Mouse (Mus musculus): ENCODE results near the gene Arrdc1.

Arrdc1 gene

DNA sequence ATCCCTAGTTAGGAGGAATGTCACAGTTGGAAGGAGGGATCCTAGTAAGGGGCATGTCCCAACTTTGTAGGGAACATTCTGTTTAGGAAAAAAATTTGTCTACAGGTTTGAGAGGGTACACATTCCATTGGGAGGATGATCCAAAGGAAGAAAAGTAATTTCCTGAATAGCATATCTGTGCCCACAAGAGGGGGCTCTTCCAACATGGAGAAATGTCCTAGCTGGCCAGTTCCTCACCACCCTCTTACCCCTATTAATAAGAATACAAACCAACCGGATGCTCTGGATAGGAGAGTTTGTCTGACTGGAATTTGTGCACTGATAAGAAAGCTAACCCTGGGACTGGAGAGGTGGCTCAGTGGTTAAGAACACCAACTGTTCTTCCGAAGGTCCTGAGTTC, 11.5 kb downstream of the Arrdc1 start:
- WGBS: 47% methylated on average over 2 of the region's 2 CpGs

DNA sequence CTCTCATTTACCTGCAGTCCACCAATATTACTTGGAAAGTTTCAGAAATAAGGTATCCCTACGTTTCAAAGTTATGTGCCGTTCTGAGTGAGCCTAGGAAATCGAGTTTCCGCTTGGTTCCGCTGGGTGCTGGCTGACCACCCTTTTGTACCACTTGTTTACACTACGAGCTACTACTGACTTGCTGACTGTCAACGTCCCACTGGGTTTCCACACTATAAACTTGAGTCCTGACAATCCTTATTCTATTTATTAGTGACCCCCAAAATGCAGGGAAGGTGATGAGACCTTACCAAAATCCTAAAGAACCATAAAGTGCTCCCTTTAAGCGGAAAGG, 15.2 kb downstream of the Arrdc1 start:
- 9% methylated on average over 8 of the region's 8 CpGs for whole genome bisulfite sequencing

GRCm38 (mm10) chr2:24918930-24919838, 15.9 kb downstream of the Arrdc1 start, which contains the start of gene Ehmt1:
Ehmt1 (minus strand) TSS chr2:24919614.
- under 1% methylated on average over 112 of the region's 112 CpGs for WGBS

- WGBS: 54% methylated on average over 3 of the region's 3 CpGs
These were observed 20.3 kb downstream of the Arrdc1 start for GRCm38 (mm10) chr2:24914762-24915161.

DNA sequence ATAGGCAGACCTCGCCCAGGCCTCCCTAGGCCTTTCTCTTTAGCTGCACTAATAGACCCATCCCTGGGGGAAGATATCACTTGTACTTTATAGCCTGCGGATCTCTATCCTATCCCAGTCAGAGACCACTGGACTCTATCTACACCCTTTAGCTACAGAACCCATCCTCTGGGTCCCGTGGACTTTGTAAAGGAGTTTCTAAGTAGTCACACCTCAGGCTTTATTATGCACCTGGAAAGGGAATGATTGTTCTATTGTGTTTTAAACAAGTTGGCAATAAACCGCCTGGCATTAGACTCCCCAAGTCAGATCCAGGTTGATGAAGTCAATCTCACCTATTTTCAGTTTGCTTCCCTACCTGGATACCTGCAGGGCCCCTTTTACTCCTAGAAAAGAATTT, 22.9 kb downstream of the Arrdc1 start:
- whole genome bisulfite sequencing: 90% methylated on average over 4 of the region's 4 CpGs

GRCm38 (mm10) chr2:24910481-24910880, 24.6 kb downstream of the Arrdc1 start:
- WGBS: 97% methylated on average over 4 of the region's 4 CpGs

DNA sequence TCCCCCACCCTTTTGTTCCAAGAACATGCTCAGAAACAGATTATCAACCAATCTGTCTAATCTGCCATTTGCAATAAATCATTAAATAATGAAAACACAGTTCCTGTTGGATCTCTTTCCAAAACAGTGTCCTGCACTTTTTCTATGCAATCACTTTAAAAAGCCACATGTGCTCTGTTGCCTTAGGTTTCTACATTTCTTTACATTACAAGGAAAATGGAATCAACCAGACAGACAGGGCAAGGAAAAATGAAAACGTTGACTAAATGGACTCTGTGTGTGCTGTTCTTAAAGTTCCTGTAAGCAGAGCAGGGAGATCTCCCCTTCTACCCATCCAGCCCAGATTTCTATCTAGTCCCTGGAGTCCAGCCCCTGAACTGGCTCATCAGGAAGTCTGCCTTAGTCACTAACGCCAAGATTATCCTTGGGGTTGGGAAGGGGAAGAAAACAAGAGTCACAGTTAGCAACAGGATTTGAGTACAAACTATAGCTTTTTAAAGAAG, 29.3 kb downstream of the Arrdc1 start:
- 19% methylated on average over 2 of the region's 2 CpGs for WGBS

DNA sequence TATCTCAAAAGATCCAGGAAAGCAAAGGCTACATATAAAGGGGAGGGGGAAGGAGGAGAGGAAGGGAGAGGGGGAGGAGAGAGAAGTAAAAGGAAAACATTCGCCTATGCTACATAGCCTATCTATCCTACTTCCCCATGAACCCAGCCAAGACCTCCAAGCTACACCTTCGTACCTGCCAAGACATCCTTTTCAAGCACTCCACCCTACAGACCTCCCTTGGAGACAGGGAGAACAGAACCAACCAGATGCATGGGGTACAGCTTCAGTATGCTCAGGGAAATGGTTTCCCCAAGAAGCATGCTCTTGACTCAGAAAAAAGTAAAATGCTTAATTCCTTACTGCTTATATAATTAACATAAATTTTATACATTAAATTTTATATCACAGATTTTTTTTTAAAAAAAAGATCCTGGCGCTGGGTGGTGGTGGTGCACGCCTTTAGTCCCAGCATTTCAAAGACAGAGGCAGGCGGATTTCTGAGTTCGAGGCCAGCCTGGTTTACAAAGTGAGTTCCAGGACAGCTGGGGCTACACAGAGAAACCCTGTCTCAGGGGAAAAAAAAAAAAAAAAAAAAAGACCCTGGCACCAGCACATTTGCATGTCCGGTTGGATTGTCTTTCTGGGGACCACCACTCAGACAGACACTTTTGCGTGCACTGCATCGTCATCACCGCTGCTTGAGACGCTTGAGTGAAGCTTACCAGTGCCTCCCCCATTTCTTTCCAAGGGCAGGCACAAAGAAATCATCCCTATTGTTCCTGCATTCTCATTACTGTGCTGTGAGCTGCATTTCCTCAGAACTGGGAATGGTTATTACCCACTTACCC, 30.0 kb downstream of the Arrdc1 start:
- whole genome bisulfite sequencing: 52% methylated on average over 11 of the region's 11 CpGs

DNA sequence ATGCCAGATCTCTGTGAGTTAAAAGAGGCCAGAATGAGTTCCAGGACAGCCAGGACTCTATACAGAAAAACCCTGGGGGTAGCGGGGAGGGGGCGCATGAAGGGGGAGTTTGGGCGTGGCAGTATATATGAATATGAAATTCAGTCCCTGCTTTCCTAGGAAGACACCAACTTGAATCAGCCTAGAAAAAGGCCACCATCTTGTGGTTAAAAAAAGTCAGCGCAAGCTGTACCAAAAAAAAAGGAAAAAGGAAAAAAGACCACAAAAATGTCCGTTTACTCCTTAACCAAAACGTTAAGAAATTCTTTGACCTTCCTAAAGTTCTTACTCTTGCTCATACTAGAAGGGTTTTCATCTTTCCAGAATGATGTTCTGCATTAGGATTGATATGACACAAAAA, 32.1 kb downstream of the Arrdc1 start:
- 50% methylated on average over 6 of the region's 6 CpGs for WGBS

DNA sequence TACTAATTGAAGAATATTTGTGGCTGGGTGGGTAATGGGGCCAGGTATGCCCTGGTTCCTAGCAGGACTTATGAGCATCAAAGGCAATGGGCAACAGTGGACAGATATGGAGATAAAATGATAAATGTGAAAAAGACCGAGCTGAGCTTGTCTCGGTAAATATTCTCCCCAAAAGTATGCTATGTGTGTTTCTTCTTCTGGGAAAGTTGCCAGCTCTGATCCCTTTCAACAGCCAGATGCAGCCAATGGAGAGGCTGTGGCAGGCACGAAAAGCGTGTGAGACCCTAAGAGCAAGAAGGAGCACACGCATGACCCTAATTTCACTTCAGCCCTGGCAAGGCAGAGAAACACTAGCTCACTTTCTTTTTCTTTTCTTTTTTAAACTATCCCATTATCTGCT, 34.0 kb downstream of the Arrdc1 start:
- 25% methylated on average over 5 of the region's 5 CpGs for WGBS

- 66% methylated on average over 2 of the region's 2 CpGs for WGBS
These were observed 35.8 kb downstream of the Arrdc1 start for GRCm38 (mm10) chr2:24899292-24899691.

- whole genome bisulfite sequencing: 80% methylated on average over 4 of the region's 4 CpGs
These were observed 38.3 kb downstream of the Arrdc1 start for GRCm38 (mm10) chr2:24896761-24897160.

DNA sequence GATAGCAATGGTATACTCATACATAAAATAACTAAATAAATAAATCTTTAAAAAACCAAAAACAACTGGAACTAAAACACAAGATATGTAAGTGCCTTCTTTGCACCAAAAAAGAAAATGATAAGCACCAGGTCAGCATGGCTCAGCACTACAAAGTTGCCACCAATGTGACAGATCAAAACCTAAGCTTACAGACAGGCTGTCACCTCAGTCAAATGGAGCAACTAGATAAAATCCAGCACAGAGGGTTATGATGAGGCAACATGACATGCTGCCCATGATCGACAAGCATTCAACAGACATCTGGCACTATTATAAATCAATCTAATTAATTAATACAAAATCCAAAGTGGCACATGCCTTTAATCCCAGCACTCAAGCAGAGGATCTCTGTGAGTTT, 40.8 kb downstream of the Arrdc1 start:
- 91% methylated on average over 1 of the region's 1 CpGs for WGBS

GRCm38 (mm10) chr2:24892318-24892717, 42.7 kb downstream of the Arrdc1 start:
- WGBS: 92% methylated on average over 5 of the region's 5 CpGs

DNA sequence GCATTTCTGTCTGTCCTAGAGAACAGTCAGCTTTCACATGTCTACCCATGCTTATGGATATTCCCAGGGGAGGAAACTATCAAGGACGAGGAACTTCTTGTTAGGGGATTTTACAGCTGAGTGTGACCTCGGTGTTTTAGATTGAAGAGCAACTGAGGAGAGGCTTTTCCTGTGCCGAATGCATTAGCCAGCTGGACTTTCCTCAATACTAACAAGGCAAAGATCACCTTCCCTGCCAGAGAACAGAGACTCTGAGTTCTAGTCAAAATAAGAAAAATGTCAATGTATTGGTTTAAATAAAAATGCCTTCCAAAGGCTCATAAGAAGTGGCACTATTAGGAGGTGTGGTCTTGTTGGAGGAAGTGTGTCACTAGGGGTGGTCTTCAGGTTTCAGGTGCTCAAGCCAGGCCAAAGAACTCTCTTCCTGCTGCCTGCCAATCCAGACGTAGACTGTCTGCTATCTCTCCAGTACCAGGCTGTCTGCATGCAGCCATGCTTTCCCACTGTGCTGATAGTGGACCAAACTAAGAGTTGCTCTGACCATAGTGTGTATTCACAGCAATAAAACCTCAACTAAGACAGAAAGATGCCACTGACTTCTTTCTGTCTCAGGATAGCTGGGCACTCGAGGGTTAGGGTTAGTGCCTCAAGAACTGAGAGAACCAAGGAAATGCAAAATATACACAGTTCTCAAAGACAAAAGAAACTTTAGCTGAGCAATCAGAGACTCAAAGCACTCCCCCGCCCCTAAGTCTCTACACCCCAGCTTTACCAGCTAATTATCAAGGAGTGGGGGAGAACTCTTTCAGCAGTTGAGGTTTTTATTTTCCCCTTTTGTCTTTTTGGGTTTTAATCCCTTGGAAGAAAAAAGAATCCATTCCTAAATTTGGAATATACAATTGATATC, 44.3 kb downstream of the Arrdc1 start:
- WGBS: 53% methylated on average over 6 of the region's 6 CpGs

- 74% methylated on average over 5 of the region's 5 CpGs for WGBS
These were observed 46.2 kb downstream of the Arrdc1 start for GRCm38 (mm10) chr2:24888895-24889294.

DNA sequence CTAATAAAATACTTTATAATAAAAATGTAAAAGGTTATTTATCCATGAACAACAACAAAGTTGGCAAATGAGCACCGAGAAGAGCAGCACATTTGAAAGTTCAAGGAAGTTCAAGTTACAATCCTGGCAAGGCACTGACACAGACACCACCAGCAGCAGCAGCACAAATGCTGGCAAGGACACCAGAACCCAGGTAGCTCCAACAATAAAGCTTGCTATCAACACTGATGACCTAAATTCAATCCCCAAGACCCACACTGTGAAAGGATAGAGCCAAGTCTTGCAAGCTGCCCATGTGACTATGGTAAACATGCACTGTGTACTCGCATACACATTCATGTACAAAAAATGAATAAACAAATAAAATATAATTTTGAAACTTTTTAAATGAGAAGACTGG, 54.4 kb downstream of the Arrdc1 start:
- WGBS: 94% methylated on average over 2 of the region's 2 CpGs
